12 mouse cellular contexts compared by ENCODE assay signal in the genomic region with DNA sequence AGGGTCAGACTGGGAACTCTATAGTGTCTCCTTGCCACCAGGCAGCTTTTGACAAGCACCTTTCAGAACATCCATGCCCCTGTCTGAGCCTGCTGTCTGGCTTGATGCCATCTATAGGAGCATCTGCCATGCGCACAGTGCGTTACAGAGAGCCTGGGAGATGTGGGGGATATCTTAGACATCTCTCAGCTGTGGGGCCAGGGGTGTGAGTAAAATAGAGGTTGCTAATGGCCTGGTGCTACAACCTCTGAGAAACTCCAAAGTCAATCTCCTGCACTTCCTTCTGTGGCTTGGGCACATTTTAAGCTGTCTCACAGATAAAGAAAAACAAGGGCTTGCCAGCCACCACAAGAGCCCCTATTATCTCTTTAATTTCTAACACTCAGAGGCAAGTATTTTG. TPM values are rescaled to one million over a fixed set of nuclear protein-coding genes. Genes with fewer than 3 reads are reported as not detected.
A peak's percentile ranks its signal among the peaks of the same experiment; 100 is the strongest.
DNase-seq lines count a peak whose midpoint lies in the region; ATAC-seq and TF ChIP-seq lines count a peak whose summit lies in the region.
"Had no signal": no experiment of that assay in that cellular context is flagged by ENCODE, and none has a peak within 500 bp of the region (broad histone marks: within the 10 kb centered on the region; RNA-seq: fewer than 3 reads in every experiment).

No protein-coding gene starts in this region.

- no peak for ATAC-seq in embryonic facial prominence, embryonic 12.5 days (ENCODE audit: insufficient number of reproducible peaks, insufficient read depth, low FRiP score, low TSS enrichment)
- ATAC-seq in limb, embryonic 15.5 days (ENCODE audit: insufficient number of reproducible peaks, low FRiP score, low TSS enrichment, low read depth) = no peak

- no peak overlapping the region for H3K9ac ChIP-seq in embryonic facial prominence, embryonic 12.5 days
- H3K9ac ChIP-seq in limb, embryonic 15.5 days = no peak overlapping the region
- H3K9ac ChIP-seq: stomach, embryonic 15.5 days had no signal

- no peak overlapping the region for H3K4me3 ChIP-seq in embryonic facial prominence, embryonic 12.5 days
- H3K4me3 ChIP-seq in embryonic facial prominence, embryonic 10.5 days = no peak overlapping the region
- H3K4me3 ChIP-seq in left cerebral cortex, adult 2 months = no peak overlapping the region
- H3K4me3 ChIP-seq in brown adipose tissue, adult 24 weeks (ENCODE audit: insufficient read depth, low read depth, low read length) = no peak overlapping the region
- no peak overlapping the region for H3K4me3 ChIP-seq in limb, embryonic 15.5 days
- H3K4me3 ChIP-seq: stomach, embryonic 15.5 days had no signal

- no peaks in the 10 kb centered on the region for H3K9me3 ChIP-seq in embryonic facial prominence, embryonic 12.5 days
- no peaks in the 10 kb centered on the region for H3K9me3 ChIP-seq in embryonic facial prominence, embryonic 10.5 days
- no peaks in the 10 kb centered on the region for H3K9me3 ChIP-seq in limb, embryonic 15.5 days
- H3K9me3 ChIP-seq: stomach, embryonic 15.5 days had no signal

- 0 out of 2 replicates have a peak, but pooled peaks cover 12% of the 10 kb centered on the region for H3K4me1 ChIP-seq in embryonic facial prominence, embryonic 12.5 days
- peaks cover 18% of the 10 kb centered on the region; the same call in 1 of the 2 replicates for H3K4me1 ChIP-seq in embryonic facial prominence, embryonic 10.5 days
- peaks cover 18% of the 10 kb centered on the region for H3K4me1 ChIP-seq in brown adipose tissue, adult 24 weeks (ENCODE audit: control insufficient read depth, insufficient read depth, insufficient read length, low read length)
- peaks cover 28% of the 10 kb centered on the region for H3K4me1 ChIP-seq in limb, embryonic 15.5 days
- H3K4me1 ChIP-seq: stomach, embryonic 15.5 days had no signal

- TF ChIP-seq CTCF in left cerebral cortex, adult 2 months (IDR thresholded peaks at IDR 0.05) = no peak

- peak overlapping the region; percentile 18; the same call in 1 of the 2 replicates for H3K27ac ChIP-seq in embryonic facial prominence, embryonic 12.5 days
- H3K27ac ChIP-seq in embryonic facial prominence, embryonic 10.5 days (replicated peaks) = no peak overlapping the region
- H3K27ac ChIP-seq in left cerebral cortex, adult 2 months = peak overlapping the region; percentile 84
- H3K27ac ChIP-seq in brown adipose tissue, adult 24 weeks (replicated peaks; ENCODE audit: low read depth, low read length) = peak overlapping the region; percentile 21
- H3K27ac ChIP-seq in limb, embryonic 15.5 days = peak overlapping the region; percentile 79
- H3K27ac ChIP-seq: stomach, embryonic 15.5 days had no signal

- no peak for DNase-seq in embryonic facial prominence, embryonic 10.5 days (ENCODE audit: low spot score)
- DNase-seq in left cerebral cortex, adult 2 months (ENCODE audit: extremely low spot score in 1 of 2, low spot score in 2 of 2) = no peak
- no peak for DNase-seq in left cerebral cortex, adult 8-10 months (ENCODE audit: low spot score in 2 of 2)
- DNase-seq in gastrocnemius, postnatal 4 days (ENCODE audit: low spot score in 2 of 2) = no peak
- no peak for DNase-seq in spleen, postnatal 10 days (ENCODE audit: low spot score in 2 of 2)
- DNase-seq: adrenal gland, postnatal 36 days; B cell, adult 2 months; lung, adult 2 months had no signal

- WGBS in embryonic facial prominence, embryonic 12.5 days = 84% methylated on average over 2 of the region's 2 CpGs
- 82% methylated on average over 2 of the region's 2 CpGs for WGBS in embryonic facial prominence, embryonic 10.5 days
- 66% methylated on average over 2 of the region's 2 CpGs for WGBS in limb, embryonic 15.5 days

- no peaks in the 10 kb centered on the region for H3K36me3 ChIP-seq in embryonic facial prominence, embryonic 12.5 days
- H3K36me3 ChIP-seq in embryonic facial prominence, embryonic 10.5 days (replicated peaks) = peaks cover 5% of the 10 kb centered on the region
- peaks cover under 1% of the 10 kb centered on the region; the same call in 1 of the 2 replicates for H3K36me3 ChIP-seq in limb, embryonic 15.5 days

- no peaks in the 10 kb centered on the region for H3K27me3 ChIP-seq in embryonic facial prominence, embryonic 12.5 days
- H3K27me3 ChIP-seq in embryonic facial prominence, embryonic 10.5 days (replicated peaks; ENCODE audit: low read depth, poor library complexity, severe bottlenecking) = no peaks in the 10 kb centered on the region
- H3K27me3 ChIP-seq in limb, embryonic 15.5 days = no peaks in the 10 kb centered on the region
- H3K27me3 ChIP-seq: stomach, embryonic 15.5 days had no signal

- intact Hi-C loops in left cerebral cortex, adult 2 months (cut with DNase I) = no loop called here

- H3K4me2 ChIP-seq in embryonic facial prominence, embryonic 12.5 days (replicated peaks) = no peak overlapping the region
- no peak overlapping the region for H3K4me2 ChIP-seq in limb, embryonic 15.5 days
- H3K4me2 ChIP-seq: stomach, embryonic 15.5 days had no signal

RNA-seq across cellular contexts. Expression of a gene that starts 25.6 kb away (rescaled TPM):
- 5.6 and 6.0 TPM in 2 replicates for polyA plus RNA-seq in embryonic facial prominence, embryonic 12.5 days (2016; fragmentation: Nextera tagmentation; extraction: Ambion mirVana)
- 3.1 and 4.7 TPM in 2 replicates for polyA plus RNA-seq in embryonic facial prominence, embryonic 10.5 days (2016; fragmentation: Nextera tagmentation; extraction: Ambion mirVana)
- total RNA-seq in left cerebral cortex, adult 2 months (2021) = 100 to 1,000 TPM; 150 TPM
- 100 to 1,000 TPM; 167 to 219 (median 192) TPM for total RNA-seq in left cerebral cortex, adult 8-10 months (2022)
- polyA plus RNA-seq in brown adipose tissue, adult 24 weeks (2012; ENCODE audit: insufficient read depth, insufficient read length, missing spikeins) = 16.0 and 26.6 TPM in 2 replicates
- polyA plus RNA-seq in limb, embryonic 15.5 days (2015; fragmentation: Nextera tagmentation; extraction: Ambion mirVana) = 7.3 and 7.6 TPM in 2 replicates
- 10 to 100 TPM; 13.3 to 13.5 TPM for total RNA-seq in gastrocnemius, postnatal 4 days (2021)

RNA-seq across cellular contexts. Expression of a gene that starts 26.8 kb away (rescaled TPM):
- 118 and 119 TPM in 2 replicates for polyA plus RNA-seq in embryonic facial prominence, embryonic 12.5 days (2016; fragmentation: Nextera tagmentation; extraction: Ambion mirVana)
- polyA plus RNA-seq in embryonic facial prominence, embryonic 10.5 days (2016; fragmentation: Nextera tagmentation; extraction: Ambion mirVana) = 118 and 120 TPM in 2 replicates
- 10 to 100 TPM; 39.2 to 44.6 TPM for total RNA-seq in left cerebral cortex, adult 2 months (2021)
- 10 to 100 TPM; 34.5 to 46.9 (median 43.4) TPM for total RNA-seq in left cerebral cortex, adult 8-10 months (2022)
- polyA plus RNA-seq in brown adipose tissue, adult 24 weeks (2012; ENCODE audit: insufficient read depth, insufficient read length, missing spikeins) = 314 and 348 TPM in 2 replicates
- polyA plus RNA-seq in limb, embryonic 15.5 days (2015; fragmentation: Nextera tagmentation; extraction: Ambion mirVana) = 247 and 248 TPM in 2 replicates
- 10 to 100 TPM; 54.0 to 54.7 TPM for total RNA-seq in gastrocnemius, postnatal 4 days (2021)
